Comparison of ENCODE assay signal across 36 mouse cellular contexts in the genomic region with DNA sequence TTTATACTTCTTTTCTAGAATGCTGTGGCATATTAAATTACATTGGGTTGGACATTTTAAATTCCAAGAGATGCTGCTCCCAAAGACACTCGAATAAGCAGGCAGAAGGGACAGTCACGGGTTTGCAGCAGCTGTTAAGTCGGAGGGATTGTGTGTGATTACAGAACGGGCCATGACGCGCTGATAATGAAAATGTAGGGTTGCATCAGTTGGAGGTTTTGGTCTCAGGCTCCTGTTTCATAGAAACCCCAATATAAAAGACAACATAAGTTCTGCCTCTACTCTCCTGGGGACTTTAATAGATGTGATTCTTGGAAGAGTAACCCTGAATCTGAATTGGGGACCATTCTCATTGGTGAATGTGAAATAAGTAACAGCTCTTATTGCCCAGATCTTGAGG. TPM values are rescaled to one million over a fixed set of nuclear protein-coding genes. Genes with fewer than 3 reads are reported as not detected.
"Had no signal": no experiment of that assay in that cellular context is flagged by ENCODE, and none has a peak within 500 bp of the region (broad histone marks: within the 10 kb centered on the region; RNA-seq: fewer than 3 reads in every experiment).

No protein-coding gene starts in this region.

- H3K4me3 ChIP-seq: heart, adult 2 months; heart, embryonic 13.5 days; heart, embryonic 15.5 days; hindbrain, embryonic 10.5 days; hindbrain, embryonic 12.5 days; intestine, embryonic 15.5 days; kidney, embryonic 15.5 days; limb, embryonic 13.5 days; limb, embryonic 15.5 days; liver, embryonic 12.5 days had no signal

- DNase-seq: gastrocnemius, postnatal 14 days; gastrocnemius, postnatal 36 days; heart, adult 11 months; heart, adult 2 months; heart, postnatal 4 days; kidney, adult 11 months; kidney, adult 2 months; kidney, adult 9 months; kidney, postnatal 14 days; kidney, postnatal 36 days; layer of hippocampus, adult 9-11 months; layer of hippocampus, postnatal 36 days; left cerebral cortex, postnatal 4 days had no signal

- H3K4me1 ChIP-seq: heart, embryonic 13.5 days; heart, embryonic 15.5 days; hindbrain, embryonic 10.5 days; hindbrain, embryonic 12.5 days; intestine, embryonic 15.5 days; kidney, embryonic 15.5 days; limb, embryonic 13.5 days; limb, embryonic 15.5 days; liver, embryonic 12.5 days had no signal

- H3K36me3 ChIP-seq: heart, embryonic 13.5 days; heart, embryonic 15.5 days; hindbrain, embryonic 10.5 days; hindbrain, embryonic 12.5 days; intestine, embryonic 15.5 days; kidney, embryonic 15.5 days; limb, embryonic 13.5 days; limb, embryonic 15.5 days; liver, embryonic 12.5 days had no signal

- H3K27ac ChIP-seq: heart, adult 2 months; heart, embryonic 13.5 days; heart, embryonic 15.5 days; hindbrain, embryonic 10.5 days; hindbrain, embryonic 12.5 days; hindbrain, embryonic 14.5 days; intestine, embryonic 15.5 days; kidney, embryonic 15.5 days; kidney, postnatal 0 days; limb, embryonic 13.5 days; limb, embryonic 15.5 days; liver, embryonic 12.5 days; liver, embryonic 14.5 days had no signal

- H3K9me3 ChIP-seq: heart, embryonic 13.5 days; heart, embryonic 15.5 days; hindbrain, embryonic 10.5 days; hindbrain, embryonic 12.5 days; intestine, embryonic 15.5 days; kidney, embryonic 15.5 days; limb, embryonic 13.5 days; limb, embryonic 15.5 days; liver, embryonic 12.5 days had no signal

- H3K9ac ChIP-seq: heart, embryonic 13.5 days; heart, embryonic 15.5 days; hindbrain, embryonic 12.5 days; hindbrain, embryonic 14.5 days; intestine, embryonic 15.5 days; kidney, embryonic 15.5 days; limb, embryonic 13.5 days; limb, embryonic 15.5 days; liver, embryonic 12.5 days; liver, embryonic 14.5 days had no signal

- H3K27me3 ChIP-seq: heart, embryonic 13.5 days; heart, embryonic 15.5 days; hindbrain, embryonic 12.5 days; intestine, embryonic 15.5 days; kidney, embryonic 15.5 days; limb, embryonic 13.5 days; limb, embryonic 15.5 days; liver, embryonic 12.5 days had no signal

- H3K4me2 ChIP-seq: heart, embryonic 11.5 days; heart, embryonic 13.5 days; heart, embryonic 15.5 days; hindbrain, embryonic 12.5 days; hindbrain, embryonic 14.5 days; intestine, embryonic 15.5 days; kidney, embryonic 15.5 days; limb, embryonic 13.5 days; limb, embryonic 15.5 days; liver, embryonic 12.5 days had no signal

RNA-seq across cellular contexts. Expression of gene Gcg, which starts 33.1 kb away (rescaled TPM):
- total RNA-seq: gastrocnemius, adult 8-10 months; gastrocnemius, postnatal 14 days; gastrocnemius, postnatal 36 days; heart, adult 2 months; heart, postnatal 25 days; heart, postnatal 4 days; layer of hippocampus, adult 18-20 months; layer of hippocampus, adult 8-10 months; layer of hippocampus, postnatal 36 days; left cerebral cortex, adult 18-20 months; left cerebral cortex, adult 8-10 months; left cerebral cortex, postnatal 25 days; liver, adult 2 months had no signal
- polyA plus RNA-seq: gonadal fat pad, adult 2 months; heart, adult 2 months; heart, embryonic 13.5 days; heart, embryonic 15.5 days; heart, postnatal 0 days; hindbrain, embryonic 10.5 days; hindbrain, embryonic 12.5 days; hindbrain, embryonic 14.5 days; kidney, adult 2 months; kidney, postnatal 0 days; limb, embryonic 15.5 days; liver, adult 2 months had no signal
